ENCODE assay signal across 9 mouse cellular contexts in genomic region chr2:157635670-157636069, GRCm38 (mm10).
DNase-seq lines count a peak whose midpoint lies in the region; ATAC-seq lines count a peak whose summit lies in the region.
"Had no signal": no experiment of that assay in that cellular context is flagged by ENCODE, and none has a peak within 500 bp of the region (broad histone marks: within the 10 kb centered on the region; RNA-seq: fewer than 3 reads in every experiment).

No protein-coding gene starts in this region.

- no peak overlapping the region for H3K27ac ChIP-seq in forebrain, embryonic 14.5 days (ENCODE audit: low read depth, low read length)
- no peak overlapping the region for H3K27ac ChIP-seq in hindbrain, embryonic 11.5 days (ENCODE audit: low read depth, low read length)
- H3K27ac ChIP-seq: limb, embryonic 15.5 days had no signal

- H3K27me3 ChIP-seq in forebrain, embryonic 14.5 days (replicated peaks; ENCODE audit: control insufficient read depth, insufficient read depth, low read length): no peaks in the 10 kb centered on the region
- H3K27me3 ChIP-seq in hindbrain, embryonic 11.5 days (ENCODE audit: control insufficient read depth, insufficient read depth, low read length): no peaks in the 10 kb centered on the region
- H3K27me3 ChIP-seq: limb, embryonic 15.5 days had no signal

- no peaks in the 10 kb centered on the region for H3K4me1 ChIP-seq in forebrain, embryonic 14.5 days (ENCODE audit: control insufficient read depth, insufficient read depth, low read length)
- H3K4me1 ChIP-seq in hindbrain, embryonic 11.5 days (replicated peaks; ENCODE audit: control insufficient read depth, insufficient read depth, low read length): no peaks in the 10 kb centered on the region
- H3K4me1 ChIP-seq: limb, embryonic 15.5 days had no signal

- H3K4me3 ChIP-seq in forebrain, embryonic 14.5 days (ENCODE audit: low read depth, low read length): no peak overlapping the region
- H3K4me3 ChIP-seq in hindbrain, embryonic 11.5 days (ENCODE audit: low read depth, low read length): no peak overlapping the region
- H3K4me3 ChIP-seq: limb, embryonic 15.5 days had no signal

- no peak overlapping the region for H3K4me2 ChIP-seq in forebrain, embryonic 14.5 days (ENCODE audit: low read length)
- H3K4me2 ChIP-seq in hindbrain, embryonic 11.5 days (replicated peaks; ENCODE audit: low read depth, low read length): no peak overlapping the region
- H3K4me2 ChIP-seq: limb, embryonic 15.5 days had no signal

- DNase-seq in MN1 (ENCODE audit: low spot score): peak; percentile 99
- DNase-seq in c-Kit-positive CD71-negative TER-119-negative erythroid progenitor cells, embryonic 14.5 days (ENCODE audit: low read depth): peak; percentile 49
- peak; percentile 94 for DNase-seq in forebrain, embryonic 14.5 days (ENCODE audit: low spot score)
- DNase-seq in hindbrain, embryonic 11.5 days (ENCODE audit: low spot score): peak; percentile 96
- DNase-seq in layer of hippocampus, postnatal 14 days (ENCODE audit: low spot score in 2 of 2): peak; percentile 90 to 92
- peak; percentile 80 for DNase-seq in right cerebral cortex, postnatal 25 days

- H3K9me3 ChIP-seq in forebrain, embryonic 14.5 days (replicated peaks; ENCODE audit: control insufficient read depth, low read length): no peaks in the 10 kb centered on the region
- H3K9me3 ChIP-seq in hindbrain, embryonic 11.5 days (ENCODE audit: control insufficient read depth, low read length): no peaks in the 10 kb centered on the region
- H3K9me3 ChIP-seq: limb, embryonic 15.5 days had no signal

- no peaks in the 10 kb centered on the region for H3K36me3 ChIP-seq in forebrain, embryonic 14.5 days (ENCODE audit: control insufficient read depth, insufficient read depth, low read length)
- no peaks in the 10 kb centered on the region for H3K36me3 ChIP-seq in hindbrain, embryonic 11.5 days (ENCODE audit: control insufficient read depth, insufficient read depth, low read length)
- H3K36me3 ChIP-seq: limb, embryonic 15.5 days had no signal

- no peak overlapping the region for H3K9ac ChIP-seq in forebrain, embryonic 14.5 days (ENCODE audit: low read length)
- no peak overlapping the region for H3K9ac ChIP-seq in hindbrain, embryonic 11.5 days (ENCODE audit: low read depth, low read length)
- H3K9ac ChIP-seq: limb, embryonic 15.5 days had no signal

- ATAC-seq in forebrain, embryonic 14.5 days: peak; percentile 58; the same call in 1 of the 2 replicates
- ATAC-seq in hindbrain, embryonic 11.5 days (ENCODE audit: low FRiP score): peak; percentile 33; the same call in 1 of the 2 replicates
- peak; percentile 30; the same call in 1 of the 2 replicates for ATAC-seq in megakaryocyte, adult 5-6 weeks (ENCODE audit: poor library complexity, severe bottlenecking)
- no peak for ATAC-seq in inflammation-experienced regulatory T-cells, adult 6 months

- WGBS in forebrain, embryonic 14.5 days: 4% methylated on average over 14 of the region's 14 CpGs
- WGBS in hindbrain, embryonic 11.5 days: 9% methylated on average over 14 of the region's 14 CpGs

Comparison
In these comparisons a context has a peak if more than half of its experiments do, and no peak if none do; other contexts are left out.
1. DNase-seq: peak in every context shown above with its lines; median percentile 99 in MN1; 96 in hindbrain, embryonic 11.5 days; 94 in forebrain, embryonic 14.5 days; 91 in layer of hippocampus, postnatal 14 days; 80 in right cerebral cortex, postnatal 25 days; 49 in c-Kit-positive CD71-negative TER-119-negative erythroid progenitor cells, embryonic 14.5 days.